Mouse (Mus musculus) lung, adult 10 weeks (tissue): ENCODE results near the gene Gm36210. TPM values are rescaled to one million over a fixed set of nuclear protein-coding genes. Genes with fewer than 3 reads are reported as not detected.

ENCODE experiments used
- polyA plus RNA-seq: library from polyadenylated mRNA; stranded (reverse); fragments of 350-450 nt; fragmentation: Illumina TruSeq; extraction: RNeasy Lipid Tissue Mini Kit (QIAGEN cat#74804); gene quantifications from one replicate; pipeline ENCODE4 v1.2.3, GENCODE M21; 2014; ENCODE audit warnings: low read depth, low replicate concordance; ENCODE audit not compliant: insufficient read depth

Gm36210 gene
- polyA plus RNA-seq = not detected

DNA sequence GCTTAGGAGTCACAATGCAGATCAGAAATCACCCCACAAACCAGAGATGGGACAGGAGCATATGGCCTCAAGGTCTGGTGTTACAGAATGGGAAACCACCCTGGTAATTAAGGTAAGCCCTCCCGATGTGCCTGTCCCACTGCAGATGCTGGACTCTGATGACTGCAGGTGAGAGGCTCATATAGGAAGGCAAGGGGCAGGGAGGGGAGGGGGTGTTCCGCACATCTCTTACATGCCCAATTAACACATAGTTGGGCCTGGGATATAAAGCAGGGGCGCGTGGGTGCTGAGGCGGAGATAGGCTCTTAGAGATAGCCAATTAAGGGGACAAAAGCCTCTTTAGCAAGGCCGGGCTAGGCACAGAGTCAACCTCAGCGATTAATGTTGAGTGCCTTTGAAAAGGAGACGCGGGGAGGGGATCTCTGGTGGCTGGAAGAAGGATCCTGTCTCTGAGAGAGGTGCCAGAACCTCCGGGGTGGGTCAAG, at the start of gene Gm36210:
Gm36210 (minus strand) TSS at position 51 of the 485 bp plus-strand sequence.

GRCm38 (mm10) chr7:4925441-4926381, 19.4 kb upstream of the Gm36210 start, which contains the start of gene Ssc5d:
TSS of gene Ssc5d (plus strand) at chr7:4925785.

GRCm38 (mm10) chr7:4921824-4922482, 15.6 kb upstream of the Gm36210 start, which contains the start of gene Nat14:
TSS of gene Nat14 (plus strand) at chr7:4922028.

DNA sequence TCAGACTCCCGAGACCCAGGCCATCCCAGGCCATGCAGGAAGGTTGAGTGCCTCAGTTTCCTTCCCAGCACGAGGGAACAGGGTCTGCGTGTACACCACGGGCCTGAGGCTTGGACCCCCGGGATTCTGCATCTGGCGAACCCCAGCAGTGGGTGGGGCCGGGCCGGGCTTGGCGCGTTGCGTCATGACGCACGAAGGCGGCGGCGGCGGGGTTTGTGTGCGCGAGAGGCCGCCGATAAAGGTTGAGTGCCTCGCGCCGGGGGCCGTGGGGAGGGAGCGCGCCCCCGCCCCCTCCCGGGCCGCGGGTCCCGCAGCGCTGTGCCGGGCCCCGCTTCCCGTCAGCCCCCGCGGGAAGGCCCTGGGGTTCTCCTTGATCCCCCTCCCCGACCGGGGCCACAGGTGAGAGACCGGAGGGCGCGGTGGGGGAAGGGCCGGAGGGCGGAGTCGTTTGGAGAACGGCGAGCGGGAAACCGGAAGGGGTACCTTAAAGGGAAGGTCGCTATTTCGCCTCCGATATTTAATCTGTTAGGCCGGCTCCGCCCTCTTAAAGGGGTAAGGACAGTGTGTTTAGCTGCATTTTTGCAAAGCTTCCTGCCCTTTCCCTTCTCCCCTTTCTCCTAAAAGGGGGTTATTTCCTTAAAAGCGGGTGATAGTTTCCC, 8.8 kb upstream of the Gm36210 start, which contains the start of gene Zfp628:
Zfp628 (plus strand) TSS at position 211 of the 659 bp plus-strand sequence.

GRCm38 (mm10) chr7:4876753-4877221, 29.5 kb downstream of the Gm36210 start, which contains the start of gene Isoc2a:
TSS of gene Isoc2a (plus strand) at chr7:4877153.

DNA sequence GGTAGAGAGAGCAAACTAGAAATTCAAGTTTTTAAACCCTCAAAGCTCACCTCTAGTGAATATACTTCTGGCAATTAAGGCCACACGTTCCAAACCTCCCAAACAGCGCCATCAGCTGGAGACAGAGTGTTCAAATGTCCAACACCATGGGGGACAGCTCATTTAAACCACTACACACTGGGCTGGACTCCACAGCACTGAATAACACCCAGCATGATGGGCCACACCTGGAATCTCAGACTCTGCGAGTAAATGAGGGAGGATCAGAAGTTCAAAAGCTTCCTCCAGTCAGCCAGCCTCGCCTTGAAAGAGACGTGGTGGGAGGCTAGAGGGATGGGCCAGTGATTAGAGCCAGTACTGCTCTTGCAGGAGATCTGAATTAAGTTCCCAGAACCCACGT, 36.2 kb downstream of the Gm36210 start, which contains the start of gene Isoc2b:
Isoc2b (minus strand) TSS at position 126 of the 400 bp plus-strand sequence.

Other genes with a start within 250 kb of the Gm36210 start
- 37.5 TPM for gene Ppp6r1, start 247.5 kb downstream of the Gm36210 start, polyA plus RNA-seq
- 36.3 TPM for gene Hspbp1, start 221.4 kb downstream of the Gm36210 start, polyA plus RNA-seq
- 1.5 TPM for gene Brsk1, start 215.9 kb downstream of the Gm36210 start, polyA plus RNA-seq
- 1.7 TPM for gene Tmem150b, start 181.3 kb downstream of the Gm36210 start, polyA plus RNA-seq
- gene Kmt5c, start 166.4 kb downstream of the Gm36210 start, polyA plus RNA-seq = 17.6 TPM
- gene Cox6b2, start 153.4 kb downstream of the Gm36210 start, polyA plus RNA-seq = 80.5 TPM
- not detected for gene Fam71e2, start 135.2 kb downstream of the Gm36210 start, polyA plus RNA-seq
- 0.53 TPM for gene Il11, start 123.7 kb downstream of the Gm36210 start, polyA plus RNA-seq
- gene Tmem190, start 123.6 kb downstream of the Gm36210 start, polyA plus RNA-seq = not detected
- gene Tmem238, start 116.9 kb downstream of the Gm36210 start, polyA plus RNA-seq = 8.3 TPM
- gene Rpl28, start 113.6 kb downstream of the Gm36210 start, polyA plus RNA-seq = 809 TPM
- gene Ube2s, start 93.9 kb downstream of the Gm36210 start, polyA plus RNA-seq = 128 TPM
- gene Shisa7, start 61.8 kb downstream of the Gm36210 start, polyA plus RNA-seq = 0.48 TPM
- 15.3 TPM for gene Isoc2b, start 36.3 kb downstream of the Gm36210 start, polyA plus RNA-seq
- 15.4 TPM for gene Isoc2a, start 29.4 kb downstream of the Gm36210 start, polyA plus RNA-seq
- 3.6 TPM for gene Zfp628, start 8.7 kb upstream of the Gm36210 start, polyA plus RNA-seq
- gene Nat14, start 15.5 kb upstream of the Gm36210 start, polyA plus RNA-seq = 6.2 TPM
- gene Ssc5d, start 19.3 kb upstream of the Gm36210 start, polyA plus RNA-seq = 1.6 TPM
- 3.0 TPM for gene Sbk2, start 57.9 kb upstream of the Gm36210 start, polyA plus RNA-seq
- 4.7 TPM for gene Sbk3, start 64.7 kb upstream of the Gm36210 start, polyA plus RNA-seq
- gene Zfp579, start 89.6 kb upstream of the Gm36210 start, polyA plus RNA-seq = 23.2 TPM
- gene Zfp524, start 107.9 kb upstream of the Gm36210 start, polyA plus RNA-seq = 22.7 TPM
- gene Fiz1, start 108.2 kb upstream of the Gm36210 start, polyA plus RNA-seq = 14.4 TPM
- gene Gm44973, start 109.0 kb upstream of the Gm36210 start, polyA plus RNA-seq = not detected
- 8.2 TPM for gene Zfp865, start 113.9 kb upstream of the Gm36210 start, polyA plus RNA-seq
- not detected for gene Ccdc106, start 114.0 kb upstream of the Gm36210 start, polyA plus RNA-seq
- gene 4632433K11Rik, start 127.6 kb upstream of the Gm36210 start, polyA plus RNA-seq = not detected
- 2.8 TPM for gene Zfp784, start 131.9 kb upstream of the Gm36210 start, polyA plus RNA-seq
- gene Zfp580, start 145.0 kb upstream of the Gm36210 start, polyA plus RNA-seq = 7.2 TPM
- gene U2af2, start 155.6 kb upstream of the Gm36210 start, polyA plus RNA-seq = 96.1 TPM
- 61.0 TPM for gene Epn1, start 173.7 kb upstream of the Gm36210 start, polyA plus RNA-seq
- gene Rfpl4, start 210.4 kb upstream of the Gm36210 start, polyA plus RNA-seq = not detected
- gene Rasl2-9, start 219.4 kb upstream of the Gm36210 start, polyA plus RNA-seq = 0.49 TPM
- gene Vmn1r55, start 243.2 kb upstream of the Gm36210 start, polyA plus RNA-seq = not detected